Mouse (Mus musculus): Measurements from ENCODE around the gene Muc2. TPM values are rescaled to one million over a fixed set of nuclear protein-coding genes. Genes with fewer than 3 reads are reported as not detected.
A peak's percentile ranks its signal among the peaks of the same experiment; 100 is the strongest.
"Not testable (repeated sequence)": the region's sequence is repeated elsewhere in the genome, so short reads cannot be mapped to it uniquely, and the experiment has no call there.

Muc2 gene
- polyA plus RNA-seq, 1 experiment from 2014 or later: 0.45 TPM

DNA sequence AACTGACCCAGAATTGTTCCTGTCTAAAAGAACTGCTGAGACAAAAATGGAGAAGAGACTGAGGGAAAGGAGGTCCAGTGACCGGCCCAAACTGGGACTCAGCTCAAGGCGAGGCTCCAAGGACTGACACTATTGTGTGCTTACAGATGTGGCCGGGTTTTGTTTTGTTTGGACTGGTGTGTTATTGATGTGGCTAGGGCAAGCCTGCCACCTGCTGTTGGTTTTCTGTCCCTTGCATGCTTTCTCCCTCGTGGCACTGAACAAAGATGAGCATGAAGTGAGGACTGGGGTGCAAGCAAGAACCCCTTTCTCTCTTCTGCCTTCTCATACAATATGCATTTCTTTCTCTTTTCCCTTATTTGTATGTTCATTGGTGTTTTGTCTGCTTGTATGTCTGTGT lies 23.9 kb upstream of the Muc2 start:
- 22% methylated on average over 4 of the region's 4 CpGs for WGBS
- Histone ChIP-seq H3K4me1 (ENCODE audit: control insufficient read depth, insufficient read depth, low read length) (no peaks in the 10 kb centered on the region), H3K9me3 (ENCODE audit: control insufficient read depth, low read depth, low read length) (no peaks in the 10 kb centered on the region), H3K36me3 (ENCODE audit: control insufficient read depth, insufficient read depth, low read length) (no peaks in the 10 kb centered on the region), H3K4me2 (replicated peaks; ENCODE audit: low read depth, low read length) (no peak overlapping the region), H3K4me3 (ENCODE audit: low read depth, low read length) (no peak overlapping the region), H3K27ac (ENCODE audit: low read length) (no peak overlapping the region), H3K27me3 (ENCODE audit: control insufficient read depth, insufficient read depth, low read length) (no peaks in the 10 kb centered on the region), H3K9ac (replicated peaks; ENCODE audit: low read depth, low read length) (no peak overlapping the region)
- ATAC-seq (ENCODE audit: insufficient number of reproducible peaks, insufficient read depth, low FRiP score, low read depth): no peak

GRCm38 (mm10) chr7:141669097-141669496 lies 21.0 kb upstream of the Muc2 start:
- WGBS: 85% methylated on average over 3 of the region's 3 CpGs
- ATAC-seq (ENCODE audit: insufficient number of reproducible peaks, insufficient read depth, low FRiP score, low read depth): not testable (repeated sequence)

GRCm38 (mm10) chr7:141670999-141671398 lies 19.1 kb upstream of the Muc2 start:
- Histone ChIP-seq H3K4me1 (ENCODE audit: control insufficient read depth, insufficient read depth, low read length) (no peaks in the 10 kb centered on the region), H3K36me3 (ENCODE audit: control insufficient read depth, insufficient read depth, low read length) (no peaks in the 10 kb centered on the region), H3K4me3 (ENCODE audit: low read depth, low read length) (no peak overlapping the region), H3K9ac (replicated peaks; ENCODE audit: low read depth, low read length) (no peak overlapping the region), H3K27me3 (ENCODE audit: control insufficient read depth, insufficient read depth, low read length) (no peaks in the 10 kb centered on the region), H3K4me2 (replicated peaks; ENCODE audit: low read depth, low read length) (no peak overlapping the region), H3K9me3 (ENCODE audit: control insufficient read depth, low read depth, low read length) (no peaks in the 10 kb centered on the region; the same call in 1 of the 2 replicates), H3K27ac (ENCODE audit: low read length) (no peak overlapping the region)
- ATAC-seq (ENCODE audit: insufficient number of reproducible peaks, insufficient read depth, low FRiP score, low read depth): 0 out of 2 replicates have a peak, but pooled peaks have one; percentile 26
- WGBS: 78% methylated on average over 4 of the region's 4 CpGs

More at GRCm38 (mm10) chr7:141669097-141669496, 21.0 kb upstream of the Muc2 start:
- H3K4me2 ChIP-seq (replicated peaks; ENCODE audit: low read depth, low read length); H3K27me3 ChIP-seq (ENCODE audit: control insufficient read depth, insufficient read depth, low read length); H3K36me3 ChIP-seq (ENCODE audit: control insufficient read depth, insufficient read depth, low read length); H3K9ac ChIP-seq (replicated peaks; ENCODE audit: low read depth, low read length); H3K27ac ChIP-seq (ENCODE audit: low read length); H3K4me1 ChIP-seq (ENCODE audit: control insufficient read depth, insufficient read depth, low read length); H3K4me3 ChIP-seq (ENCODE audit: low read depth, low read length); H3K9me3 ChIP-seq (ENCODE audit: control insufficient read depth, low read depth, low read length): not testable (repeated sequence)

- WGBS: 82% methylated on average over 5 of the region's 5 CpGs
- H3K27me3 ChIP-seq (ENCODE audit: control insufficient read depth, insufficient read depth, low read length): no peaks in the 10 kb centered on the region
- no peaks in the 10 kb centered on the region; the same call in 1 of the 2 replicates for H3K9me3 ChIP-seq (ENCODE audit: control insufficient read depth, low read depth, low read length)
- ATAC-seq (ENCODE audit: insufficient number of reproducible peaks, insufficient read depth, low FRiP score, low read depth): peak; percentile 47; the same call in 1 of the 2 replicates
- no peak overlapping the region for H3K4me2 ChIP-seq (replicated peaks; ENCODE audit: low read depth, low read length)
- H3K4me1 ChIP-seq (ENCODE audit: control insufficient read depth, insufficient read depth, low read length): no peaks in the 10 kb centered on the region
- no peak overlapping the region for H3K27ac ChIP-seq (ENCODE audit: low read length)
- H3K4me3 ChIP-seq (ENCODE audit: low read depth, low read length): no peak overlapping the region
- H3K9ac ChIP-seq (replicated peaks; ENCODE audit: low read depth, low read length): no peak overlapping the region
- no peaks in the 10 kb centered on the region for H3K36me3 ChIP-seq (ENCODE audit: control insufficient read depth, insufficient read depth, low read length)
Observed at GRCm38 (mm10) chr7:141671626-141672291, 18.4 kb upstream of the Muc2 start.

DNA sequence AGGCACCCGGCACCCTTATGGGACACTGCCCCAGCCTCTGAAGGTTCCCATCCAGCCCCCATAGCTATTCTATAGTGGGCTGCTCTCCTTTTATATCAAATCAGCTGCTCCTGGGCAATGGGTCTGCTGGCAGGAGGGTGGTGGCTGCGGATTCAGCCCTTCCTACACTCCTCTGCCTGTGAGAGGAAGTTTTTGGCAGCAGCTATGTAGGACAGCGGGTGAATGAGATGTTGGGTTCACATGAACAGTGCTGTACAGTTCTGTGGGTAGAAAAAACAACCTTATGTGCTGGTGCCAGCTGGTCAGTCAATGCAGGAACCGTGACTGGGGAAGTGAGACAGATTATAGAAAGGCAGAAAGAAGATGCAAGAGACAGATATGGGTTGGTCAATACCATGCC lies 11.2 kb upstream of the Muc2 start:
- Histone ChIP-seq H3K27ac (ENCODE audit: low read length) (no peak overlapping the region), H3K27me3 (ENCODE audit: control insufficient read depth, insufficient read depth, low read length) (no peaks in the 10 kb centered on the region), H3K4me1 (ENCODE audit: control insufficient read depth, insufficient read depth, low read length) (no peaks in the 10 kb centered on the region), H3K9ac (replicated peaks; ENCODE audit: low read depth, low read length) (no peak overlapping the region), H3K4me3 (ENCODE audit: low read depth, low read length) (no peak overlapping the region), H3K9me3 (ENCODE audit: control insufficient read depth, low read depth, low read length) (no peaks in the 10 kb centered on the region; the same call in 1 of the 2 replicates), H3K4me2 (replicated peaks; ENCODE audit: low read depth, low read length) (no peak overlapping the region), H3K36me3 (ENCODE audit: control insufficient read depth, insufficient read depth, low read length) (no peaks in the 10 kb centered on the region)
- no peak for ATAC-seq (ENCODE audit: insufficient number of reproducible peaks, insufficient read depth, low FRiP score, low read depth)
- 78% methylated on average over 4 of the region's 4 CpGs for WGBS

DNA sequence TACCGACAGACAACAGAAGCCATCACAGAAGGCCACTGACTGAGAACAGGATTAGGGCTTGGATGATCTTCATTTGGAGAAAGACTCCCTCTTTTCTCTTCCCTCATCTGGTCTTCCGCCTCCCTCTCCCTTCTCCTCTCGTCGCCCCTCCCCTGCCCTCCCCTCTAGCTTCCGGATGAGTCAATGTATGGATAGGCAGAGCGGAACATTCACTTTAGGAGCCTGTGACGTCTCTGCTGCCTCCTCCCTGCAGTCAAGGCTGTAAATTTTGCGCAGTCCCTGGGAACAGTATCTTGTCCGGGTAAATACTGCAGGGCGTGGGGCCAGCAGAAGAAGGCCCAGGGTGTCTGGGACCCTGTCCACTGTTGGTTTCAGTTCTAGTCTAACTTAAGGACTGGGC lies 2.8 kb upstream of the Muc2 start:
- no peak overlapping the region for H3K4me3 ChIP-seq (ENCODE audit: low read depth, low read length)
- no peaks in the 10 kb centered on the region for H3K9me3 ChIP-seq (ENCODE audit: control insufficient read depth, low read depth, low read length)
- WGBS: 63% methylated on average over 10 of the region's 10 CpGs
- no peaks in the 10 kb centered on the region for H3K4me1 ChIP-seq (ENCODE audit: control insufficient read depth, insufficient read depth, low read length)
- H3K27ac ChIP-seq (ENCODE audit: low read length): no peak overlapping the region
- no peak overlapping the region for H3K4me2 ChIP-seq (replicated peaks; ENCODE audit: low read depth, low read length)
- no peaks in the 10 kb centered on the region for H3K27me3 ChIP-seq (ENCODE audit: control insufficient read depth, insufficient read depth, low read length)
- H3K36me3 ChIP-seq (ENCODE audit: control insufficient read depth, insufficient read depth, low read length): no peaks in the 10 kb centered on the region
- H3K9ac ChIP-seq (replicated peaks; ENCODE audit: low read depth, low read length): no peak overlapping the region
- ATAC-seq (ENCODE audit: insufficient number of reproducible peaks, insufficient read depth, low FRiP score, low read depth): no peak

GRCm38 (mm10) chr7:141693591-141694273 lies 3.6 kb downstream of the Muc2 start:
- H3K4me3 ChIP-seq (ENCODE audit: low read depth, low read length): 0 out of 2 replicates have a peak overlapping the region, but pooled peaks have one; percentile 1

GRCm38 (mm10) chr7:141694274-141694639 lies 4.1 kb downstream of the Muc2 start:
- Histone ChIP-seq H3K27me3 (ENCODE audit: control insufficient read depth, insufficient read depth, low read length) (no peaks in the 10 kb centered on the region), H3K9ac (replicated peaks; ENCODE audit: low read depth, low read length) (no peak overlapping the region), H3K4me3 (ENCODE audit: low read depth, low read length) (no peak overlapping the region), H3K9me3 (ENCODE audit: control insufficient read depth, low read depth, low read length) (no peaks in the 10 kb centered on the region), H3K27ac (ENCODE audit: low read length) (no peak overlapping the region), H3K4me1 (ENCODE audit: control insufficient read depth, insufficient read depth, low read length) (no peaks in the 10 kb centered on the region), H3K36me3 (ENCODE audit: control insufficient read depth, insufficient read depth, low read length) (no peaks in the 10 kb centered on the region), H3K4me2 (replicated peaks; ENCODE audit: low read depth, low read length) (no peak overlapping the region)
- ATAC-seq (ENCODE audit: insufficient number of reproducible peaks, insufficient read depth, low FRiP score, low read depth): no peak
- WGBS: 77% methylated on average over 5 of the region's 5 CpGs

More at GRCm38 (mm10) chr7:141693591-141694273, 3.6 kb downstream of the Muc2 start:
- peak overlapping the region; percentile 32 for H3K4me2 ChIP-seq (replicated peaks; ENCODE audit: low read depth, low read length)
- WGBS: 37% methylated on average over 30 of the region's 30 CpGs
- ATAC-seq (ENCODE audit: insufficient number of reproducible peaks, insufficient read depth, low FRiP score, low read depth): no peak
- H3K4me1 ChIP-seq (ENCODE audit: control insufficient read depth, insufficient read depth, low read length): no peaks in the 10 kb centered on the region
- no peak overlapping the region for H3K9ac ChIP-seq (replicated peaks; ENCODE audit: low read depth, low read length)
- no peaks in the 10 kb centered on the region for H3K9me3 ChIP-seq (ENCODE audit: control insufficient read depth, low read depth, low read length)
- no peak overlapping the region for H3K27ac ChIP-seq (ENCODE audit: low read length)
- no peaks in the 10 kb centered on the region for H3K36me3 ChIP-seq (ENCODE audit: control insufficient read depth, insufficient read depth, low read length)
- H3K27me3 ChIP-seq (ENCODE audit: control insufficient read depth, insufficient read depth, low read length): no peaks in the 10 kb centered on the region

All from stomach, embryonic 14.5 days (tissue).